Mouse (Mus musculus) liver, embryonic 12.5 days (tissue): ENCODE measurements around the gene Flad1. TPM values are rescaled to one million over a fixed set of nuclear protein-coding genes. Genes with fewer than 3 reads are reported as not detected.
"Not testable (repeated sequence)": the region's sequence is repeated elsewhere in the genome, so short reads cannot be mapped to it uniquely, and the experiment has no call there.

Experiments used
- ATAC-seq: fragments of 200-750 bp; cut with Nextera tagmentation; 2 replicates; pipeline ENCODE4 v1.8.0; 2017; ENCODE audit warnings: moderate number of reproducible peaks, mild to moderate bottlenecking, moderate library complexity
- H3K27ac ChIP-seq: fragments of 300-500 bp; sonication (generic); 2 replicates; pipeline ENCODE4 v1.5.1; 2016; ENCODE audit warnings: mild to moderate bottlenecking
- H3K27me3 ChIP-seq: fragments of 300-500 bp; sonication (generic); replicated peaks from 2 replicates; pipeline ENCODE4 v1.6.1; 2016; ENCODE audit warnings: mild to moderate bottlenecking, moderate library complexity
- H3K36me3 ChIP-seq: fragments of 300-500 bp; sonication (generic); 2 replicates; pipeline ENCODE4 v1.6.1; 2016; ENCODE audit warnings: mild to moderate bottlenecking, moderate library complexity
- H3K4me1 ChIP-seq: fragments of 300-500 bp; sonication (generic); 2 replicates; pipeline ENCODE4 v1.6.1; 2016
- H3K4me2 ChIP-seq: fragments of 300-500 bp; sonication (generic); 2 replicates; pipeline ENCODE4 v1.6.1; 2016; ENCODE audit warnings: mild to moderate bottlenecking, moderate library complexity
- H3K4me3 ChIP-seq: fragments of 300-500 bp; sonication (generic); 2 replicates; pipeline ENCODE4 v1.5.1; 2016; ENCODE audit warnings: mild to moderate bottlenecking, moderate library complexity
- H3K9ac ChIP-seq: fragments of 300-500 bp; sonication (generic); 2 replicates; pipeline ENCODE4 v1.6.1; 2016; ENCODE audit warnings: mild to moderate bottlenecking, moderate library complexity
- H3K9me3 ChIP-seq: fragments of 300-500 bp; sonication (generic); replicated peaks from 2 replicates; pipeline ENCODE4 v1.6.1; 2016; ENCODE audit warnings: mild to moderate bottlenecking, moderate library complexity
- WGBS: fragments of 180-500 bp; shearing (Covaris S2); methylation state at CpG from one replicate; pipeline ENCODE4 v1.1.7; 2016; ENCODE audit not compliant: insufficient replicate concordance; 5-methylcytosine and 5-hydroxymethylcytosine counted together
- polyA plus RNA-seq: library from polyadenylated mRNA; unstranded; fragments of >200 nt; fragmentation: Nextera tagmentation; extraction: Ambion mirVana; gene quantifications from 2 replicates; pipeline ENCODE4 v1.2.1, GENCODE M21; 2016

The Flad1 gene
- polyA plus RNA-seq, 1 experiment from 2014 or later: 21.6 TPM

GRCm38 (mm10) chr3:89440691-89441090 is 29.0 kb upstream of the Flad1 start:
- H3K4me3 ChIP-seq: no peak overlapping the region
- ATAC-seq: no peak
- H3K4me1 ChIP-seq: peaks cover 24% of the 10 kb centered on the region
- H3K36me3 ChIP-seq: peaks cover 12% of the 10 kb centered on the region
- no peak overlapping the region for H3K4me2 ChIP-seq
- H3K9me3 ChIP-seq: no peaks in the 10 kb centered on the region
- no peaks in the 10 kb centered on the region for H3K27me3 ChIP-seq
- no peak overlapping the region for H3K27ac ChIP-seq
- H3K9ac ChIP-seq: no peak overlapping the region
- 84% methylated on average over 2 of the region's 2 CpGs for WGBS

GRCm38 (mm10) chr3:89437269-89437668 is 25.6 kb upstream of the Flad1 start:
- Histone ChIP-seq H3K9ac (peak overlapping the region; percentile 71), H3K27me3 (no peaks in the 10 kb centered on the region), H3K9me3 (no peaks in the 10 kb centered on the region), H3K36me3 (peaks cover 31% of the 10 kb centered on the region), H3K27ac (peak overlapping the region; percentile 65; the same call in 1 of the 2 replicates), H3K4me1 (peaks cover 36% of the 10 kb centered on the region), H3K4me2 (peak overlapping the region; percentile 83), H3K4me3 (peak overlapping the region; percentile 64)
- WGBS: 24% methylated on average over 5 of the region's 5 CpGs
- ATAC-seq: no peak

GRCm38 (mm10) chr3:89436176-89437113 is 24.8 kb upstream of the Flad1 start, which contains the start of gene Pbxip1:
Gene Pbxip1, plus strand, starts transcription at chr3:89436706.
- H3K4me2 ChIP-seq: peak within 1 kb of the TSS; percentile 83
- H3K27me3 ChIP-seq: no peaks in the 10 kb centered on the region
- peak within 1 kb of the TSS; percentile 71 for H3K9ac ChIP-seq
- H3K4me3 ChIP-seq: peak within 1 kb of the TSS; percentile 64
- peak; percentile 81 for ATAC-seq
- peak within 1 kb of the TSS; percentile 65; the same call in 1 of the 2 replicates for H3K27ac ChIP-seq
- peaks cover 44% of the 10 kb centered on the region for H3K4me1 ChIP-seq
- peaks cover 37% of the 10 kb centered on the region for H3K36me3 ChIP-seq
- no peaks in the 10 kb centered on the region for H3K9me3 ChIP-seq
- WGBS: 4% methylated on average over 16 of the region's 16 CpGs

DNA sequence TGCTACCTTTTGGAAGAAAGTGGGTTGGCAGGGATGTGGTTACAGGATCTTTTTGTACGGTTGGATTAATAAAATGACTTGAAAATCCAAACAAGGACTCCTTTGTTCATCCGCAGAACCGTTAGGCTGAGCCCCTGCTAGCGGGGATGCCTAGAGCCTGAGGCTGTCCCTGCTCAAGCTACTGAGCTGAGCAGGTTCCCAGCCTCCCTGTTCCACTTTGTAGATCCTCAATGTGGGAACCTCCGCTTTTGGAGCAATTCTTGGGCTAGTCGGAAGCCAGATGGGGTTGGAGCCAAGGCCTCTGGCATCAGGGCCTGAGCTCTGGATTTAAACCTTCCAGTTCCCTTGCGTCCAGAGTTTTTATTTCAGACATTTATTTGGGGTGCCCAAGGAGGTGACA is 23.4 kb upstream of the Flad1 start:
- no peak for ATAC-seq
- no peak overlapping the region for H3K9ac ChIP-seq
- no peaks in the 10 kb centered on the region for H3K9me3 ChIP-seq
- H3K36me3 ChIP-seq: peaks cover 38% of the 10 kb centered on the region
- no peaks in the 10 kb centered on the region for H3K27me3 ChIP-seq
- H3K4me1 ChIP-seq: peaks cover 54% of the 10 kb centered on the region
- no peak overlapping the region for H3K4me3 ChIP-seq
- no peak overlapping the region for H3K4me2 ChIP-seq
- H3K27ac ChIP-seq: peak overlapping the region; percentile 28; the same call in 1 of the 2 replicates
- 86% methylated on average over 7 of the region's 7 CpGs for WGBS

- no peaks in the 10 kb centered on the region for H3K9me3 ChIP-seq
- WGBS: 73% methylated on average over 11 of the region's 11 CpGs
- no peak overlapping the region for H3K4me3 ChIP-seq
- H3K9ac ChIP-seq: no peak overlapping the region
- no peaks in the 10 kb centered on the region for H3K27me3 ChIP-seq
- H3K27ac ChIP-seq: peak overlapping the region; percentile 28; the same call in 1 of the 2 replicates
- H3K4me2 ChIP-seq: no peak overlapping the region
- peaks cover 59% of the 10 kb centered on the region for H3K4me1 ChIP-seq
- no peak for ATAC-seq
- peaks cover 38% of the 10 kb centered on the region for H3K36me3 ChIP-seq
Measured at GRCm38 (mm10) chr3:89434532-89434931, 22.9 kb upstream of the Flad1 start.

GRCm38 (mm10) chr3:89432606-89433005 is 20.9 kb upstream of the Flad1 start:
- WGBS: 80% methylated on average over 8 of the region's 8 CpGs
- Histone ChIP-seq H3K27ac (no peak overlapping the region), H3K27me3 (no peaks in the 10 kb centered on the region), H3K4me1 (peaks cover 53% of the 10 kb centered on the region), H3K9ac (no peak overlapping the region), H3K4me3 (no peak overlapping the region), H3K36me3 (peaks cover 53% of the 10 kb centered on the region), H3K4me2 (no peak overlapping the region), H3K9me3 (no peaks in the 10 kb centered on the region)
- ATAC-seq: no peak

GRCm38 (mm10) chr3:89430171-89431159 is 18.8 kb upstream of the Flad1 start, which contains the start of gene Pygo2:
Gene Pygo2, plus strand, starts transcription at chr3:89430214.
- 2% methylated on average over 68 of the region's 68 CpGs for WGBS
- Histone ChIP-seq H3K27me3 (no peaks in the 10 kb centered on the region), H3K4me2 (peak within 1 kb of the TSS; percentile 95), H3K4me1 (peaks cover 55% of the 10 kb centered on the region), H3K4me3 (peak within 1 kb of the TSS; percentile 94), H3K36me3 (peaks cover 74% of the 10 kb centered on the region), H3K9me3 (no peaks in the 10 kb centered on the region), H3K9ac (peak within 1 kb of the TSS; percentile 94), H3K27ac (peak within 1 kb of the TSS; percentile 89)
- peak; percentile 95 for ATAC-seq

DNA sequence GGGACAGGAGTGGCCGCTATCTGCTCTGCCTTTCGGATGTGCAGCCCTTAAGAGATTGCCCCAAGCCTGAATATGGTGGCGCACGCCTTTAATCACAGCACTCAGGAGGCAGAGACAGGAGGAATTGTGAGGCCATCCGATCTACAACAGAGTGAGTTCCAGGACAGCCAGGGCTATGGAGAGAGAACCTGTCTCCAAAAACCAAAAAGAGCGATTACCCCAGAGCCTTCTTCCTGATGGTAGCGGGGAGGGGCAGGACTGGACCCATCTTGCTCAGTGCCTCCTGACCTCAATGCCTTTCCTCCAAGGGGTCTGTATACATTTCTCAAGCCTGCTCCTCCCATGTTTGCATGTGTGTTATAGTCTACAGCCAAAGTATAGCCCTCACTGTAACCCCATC is 17.4 kb upstream of the Flad1 start:
- 90% methylated on average over 7 of the region's 7 CpGs for WGBS
- Histone ChIP-seq H3K36me3 (peaks cover 75% of the 10 kb centered on the region), H3K4me1 (peaks cover 61% of the 10 kb centered on the region)
- H3K9me3 ChIP-seq, H3K4me2 ChIP-seq, H3K27me3 ChIP-seq, ATAC-seq, H3K27ac ChIP-seq, H3K4me3 ChIP-seq, H3K9ac ChIP-seq: not testable (repeated sequence)

DNA sequence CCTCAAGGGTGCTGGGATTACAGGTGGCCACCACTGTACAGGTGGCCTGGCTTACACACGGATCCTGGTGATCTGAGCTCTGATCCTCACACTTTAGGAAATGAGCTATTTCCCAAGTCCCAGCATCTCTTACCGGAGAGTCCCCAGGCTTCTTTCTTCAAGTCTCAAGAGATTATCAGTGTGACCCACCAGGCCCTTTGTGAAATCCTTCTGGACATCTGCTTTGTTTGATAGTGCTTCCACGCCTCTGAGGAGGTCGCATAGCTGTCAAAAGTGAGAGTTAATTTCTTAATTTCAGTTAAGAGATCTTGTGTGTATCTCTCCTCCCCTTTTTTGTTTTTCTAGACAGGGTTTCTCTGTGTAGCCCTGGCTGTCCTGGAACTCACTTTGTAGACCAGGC is 14.2 kb upstream of the Flad1 start:
- Histone ChIP-seq H3K4me3 (peak overlapping the region; percentile 42), H3K4me1 (peaks cover 76% of the 10 kb centered on the region)
- WGBS: 22% methylated on average over 4 of the region's 4 CpGs

GRCm38 (mm10) chr3:89425141-89425525 is 13.5 kb upstream of the Flad1 start:
- Histone ChIP-seq H3K27ac (peak overlapping the region; percentile 89), H3K4me3 (peak overlapping the region; percentile 42), H3K9ac (peak overlapping the region; percentile 65), H3K4me2 (peak overlapping the region; percentile 97), H3K4me1 (peaks cover 79% of the 10 kb centered on the region), H3K9me3 (no peaks in the 10 kb centered on the region), H3K27me3 (no peaks in the 10 kb centered on the region), H3K36me3 (peaks cover 65% of the 10 kb centered on the region)
- ATAC-seq: no peak
- WGBS: 61% methylated on average over 5 of the region's 5 CpGs

More for the DNA sequence above, 14.2 kb upstream of the Flad1 start:
- peak overlapping the region; percentile 65 for H3K9ac ChIP-seq
- peak overlapping the region; percentile 97 for H3K4me2 ChIP-seq
- H3K36me3 ChIP-seq: peaks cover 65% of the 10 kb centered on the region
- no peaks in the 10 kb centered on the region for H3K9me3 ChIP-seq
- H3K27me3 ChIP-seq: no peaks in the 10 kb centered on the region
- peak overlapping the region; percentile 89 for H3K27ac ChIP-seq
- 0 out of 2 replicates have a peak, but pooled peaks have one; percentile 8 for ATAC-seq

DNA sequence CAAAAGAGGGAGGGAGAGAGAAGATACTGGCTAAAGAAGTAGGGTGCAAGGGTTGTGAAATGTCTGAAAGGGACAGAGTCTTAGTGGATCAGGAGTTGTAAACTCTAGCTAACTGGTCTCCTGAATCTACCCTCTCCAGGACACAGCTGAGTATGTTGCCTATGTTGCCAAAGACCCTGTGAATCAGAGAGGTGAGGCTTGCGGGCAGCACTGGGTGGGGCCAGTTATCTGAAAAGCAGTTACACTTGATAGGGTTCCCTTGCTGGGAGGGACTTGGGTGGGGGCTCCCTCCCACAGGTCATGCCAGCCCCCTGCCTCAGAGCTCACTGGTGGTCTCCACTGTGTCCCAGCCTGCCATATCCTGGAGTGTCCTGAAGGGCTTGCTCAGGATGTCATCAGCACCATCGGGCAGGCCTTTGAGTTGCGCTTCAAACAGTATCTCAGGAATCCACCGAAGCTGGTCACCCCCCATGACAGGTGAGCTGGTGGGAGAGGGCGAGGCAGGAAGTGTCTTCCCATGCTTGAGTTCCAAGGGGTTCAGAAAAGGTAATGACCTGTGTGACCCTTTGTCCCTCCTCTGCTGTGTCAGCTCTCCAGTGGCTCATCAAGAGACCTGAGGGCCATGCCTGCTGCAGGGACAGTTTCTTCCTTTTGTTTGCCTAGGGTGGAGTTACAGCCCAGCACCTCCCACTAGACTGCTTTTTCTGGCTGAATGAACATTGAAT is 12.9 kb upstream of the Flad1 start:
- ATAC-seq: peak; percentile 52
- H3K4me3 ChIP-seq: peak overlapping the region; percentile 42; the same call in 1 of the 2 replicates
- peak overlapping the region; percentile 97 for H3K4me2 ChIP-seq
- WGBS: 57% methylated on average over 5 of the region's 5 CpGs
- no peaks in the 10 kb centered on the region for H3K9me3 ChIP-seq
- peaks cover 79% of the 10 kb centered on the region for H3K4me1 ChIP-seq
- H3K36me3 ChIP-seq: peaks cover 65% of the 10 kb centered on the region
- H3K27me3 ChIP-seq: no peaks in the 10 kb centered on the region
- peak overlapping the region; percentile 37; the same call in 1 of the 2 replicates for H3K9ac ChIP-seq
- H3K27ac ChIP-seq: peak overlapping the region; percentile 89
